Mouse (Mus musculus): Measurements from ENCODE around the gene Dusp5.
"Not testable (repeated sequence)": the region's sequence is repeated elsewhere in the genome, so short reads cannot be mapped to it uniquely, and the experiment has no call there.

The Dusp5 gene

GRCm38 (mm10) chr19:53528752-53529454, at the start of gene Dusp5:
TSS of gene Dusp5 (plus strand) at chr19:53529109.
- DNase-seq (ENCODE audit: low spot score in 2 of 2) = peak; percentile 88 to 96

DNA sequence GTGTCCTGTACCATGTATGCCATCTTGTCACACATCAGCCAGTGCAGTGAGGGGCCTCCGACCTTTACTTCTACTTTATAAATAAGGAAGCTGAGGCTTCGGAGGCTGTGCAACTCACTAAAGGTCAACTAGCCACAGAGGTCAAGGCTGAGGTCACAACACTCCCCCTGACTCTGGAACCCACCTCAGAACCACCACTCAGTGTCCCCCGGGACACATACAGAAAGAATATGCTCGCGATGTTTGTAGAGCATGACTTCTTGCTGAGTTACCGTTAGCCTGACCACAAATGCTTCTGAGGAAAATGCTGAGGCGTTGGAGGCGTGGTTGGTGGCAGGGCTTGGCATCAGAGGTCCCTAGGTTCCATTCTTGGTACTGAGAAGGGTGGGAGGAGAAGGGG, 49.3 kb upstream of the Dusp5 start:
- DNase-seq (ENCODE audit: low spot score in 2 of 2) = no peak

DNA sequence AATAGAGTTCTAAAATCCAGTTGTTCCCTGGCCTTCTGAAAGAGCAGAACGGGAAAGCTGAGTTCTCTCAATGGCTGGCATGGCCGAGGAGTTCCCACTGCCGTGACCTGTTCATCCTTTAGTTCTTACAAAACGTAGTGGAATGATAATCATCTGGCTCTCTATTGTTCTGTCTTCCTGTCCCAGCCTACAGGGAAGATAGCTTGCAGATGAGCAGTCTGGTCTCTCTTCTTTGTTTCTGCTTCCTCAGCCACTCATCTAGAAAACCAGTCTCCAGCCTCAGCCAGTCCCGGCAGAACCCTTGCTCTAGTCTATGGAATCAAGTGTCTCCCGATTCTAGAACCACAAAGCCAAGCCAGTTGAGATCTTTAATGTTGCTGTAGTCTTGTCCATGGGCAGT, 46.8 kb upstream of the Dusp5 start:
- DNase-seq (ENCODE audit: low spot score in 2 of 2) = no peak

- no peak for DNase-seq (ENCODE audit: low spot score in 2 of 2)
Measured at GRCm38 (mm10) chr19:53482527-53482926, 46.4 kb upstream of the Dusp5 start.

DNA sequence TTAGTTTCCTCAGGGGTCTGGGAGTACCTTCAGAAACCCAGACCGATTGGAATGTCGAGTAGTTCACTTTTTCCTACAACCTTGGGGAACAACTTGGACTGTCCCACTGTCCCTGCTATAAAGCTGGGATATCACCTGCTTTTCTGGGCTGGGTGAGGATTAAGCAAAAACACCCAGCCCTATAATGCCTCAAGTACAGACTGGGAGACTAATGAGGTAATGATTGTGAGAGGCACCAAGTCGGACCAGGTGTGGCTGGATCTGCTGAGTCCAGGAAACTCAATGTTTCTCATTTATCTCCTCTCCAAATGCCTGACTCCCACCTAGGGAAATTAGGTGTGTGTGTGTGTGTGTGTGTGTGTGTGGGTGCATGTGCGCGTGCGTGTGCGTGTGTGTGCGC, 44.9 kb upstream of the Dusp5 start:
- DNase-seq (ENCODE audit: low spot score in 2 of 2) = no peak

- no peak for DNase-seq (ENCODE audit: low spot score in 2 of 2)
Measured at GRCm38 (mm10) chr19:53484918-53485317, 44.0 kb upstream of the Dusp5 start.

- no peak for DNase-seq (ENCODE audit: low spot score in 2 of 2)
Measured at GRCm38 (mm10) chr19:53489187-53489586, 39.7 kb upstream of the Dusp5 start.

- DNase-seq (ENCODE audit: low spot score in 2 of 2) = no peak
Measured at GRCm38 (mm10) chr19:53489910-53490309, 39.0 kb upstream of the Dusp5 start.

DNA sequence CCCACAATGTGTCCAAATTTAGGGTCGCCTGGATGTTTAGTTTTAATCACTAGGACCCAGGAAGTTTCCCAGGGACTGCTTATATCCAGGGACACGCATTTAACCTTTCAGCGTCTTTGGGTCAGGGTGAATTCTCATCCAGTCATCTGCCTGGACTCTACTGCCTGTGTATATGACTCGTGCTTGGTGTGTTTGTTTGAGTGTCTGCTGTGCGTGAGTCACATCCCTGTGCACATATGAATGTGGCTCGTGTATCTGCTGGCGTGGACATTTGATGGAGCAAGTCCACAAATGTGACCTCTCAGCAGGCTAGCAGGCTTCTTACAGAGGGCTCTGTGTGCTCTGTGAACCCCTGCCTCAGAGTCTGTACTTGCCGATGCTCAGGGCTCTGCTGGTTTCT, 38.0 kb upstream of the Dusp5 start:
- DNase-seq (ENCODE audit: low spot score in 2 of 2) = no peak

- no peak for DNase-seq (ENCODE audit: low spot score in 2 of 2)
Measured at GRCm38 (mm10) chr19:53492528-53492927, 36.4 kb upstream of the Dusp5 start.

- no peak for DNase-seq (ENCODE audit: low spot score in 2 of 2)
Measured at GRCm38 (mm10) chr19:53493866-53494265, 35.0 kb upstream of the Dusp5 start.

- DNase-seq (ENCODE audit: low spot score in 2 of 2) = no peak
Measured at GRCm38 (mm10) chr19:53497910-53498309, 31.0 kb upstream of the Dusp5 start.

DNA sequence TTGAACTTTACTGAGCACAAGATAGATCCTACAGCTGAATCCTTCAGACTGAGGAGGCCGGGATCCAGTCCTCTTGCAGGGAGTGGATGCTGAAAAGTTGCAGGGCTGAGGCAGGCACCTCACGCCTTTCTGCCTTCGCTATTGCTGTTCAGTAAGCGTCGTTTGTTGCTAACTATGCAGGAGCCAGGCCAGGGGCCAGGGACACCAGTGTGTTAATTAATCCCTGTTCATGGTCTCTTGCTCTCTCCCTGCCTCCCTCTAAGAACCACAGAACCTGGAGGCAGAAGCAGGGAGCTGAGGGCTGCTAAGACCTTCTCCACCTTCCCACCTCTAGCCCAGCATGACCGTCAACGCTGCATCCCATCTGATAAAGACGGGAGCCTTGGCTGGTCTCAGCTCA, 29.9 kb upstream of the Dusp5 start:
- no peak for DNase-seq (ENCODE audit: low spot score in 2 of 2)

- DNase-seq (ENCODE audit: low spot score in 2 of 2) = no peak
Measured at GRCm38 (mm10) chr19:53499451-53499940, 29.4 kb upstream of the Dusp5 start.

GRCm38 (mm10) chr19:53500298-53501006, 28.5 kb upstream of the Dusp5 start:
- peak in 1 of 2 experiments; percentile 49 for DNase-seq (ENCODE audit: low spot score in 2 of 2)

GRCm38 (mm10) chr19:53501239-53501638, 27.7 kb upstream of the Dusp5 start:
- not testable (repeated sequence) for DNase-seq (ENCODE audit: low spot score in 2 of 2)

- no peak for DNase-seq (ENCODE audit: low spot score in 2 of 2)
Measured at GRCm38 (mm10) chr19:53501765-53502164, 27.1 kb upstream of the Dusp5 start.

- DNase-seq (ENCODE audit: low spot score in 2 of 2) = peak; percentile 54 to 69
Measured at GRCm38 (mm10) chr19:53502891-53503371, 26.0 kb upstream of the Dusp5 start.

DNA sequence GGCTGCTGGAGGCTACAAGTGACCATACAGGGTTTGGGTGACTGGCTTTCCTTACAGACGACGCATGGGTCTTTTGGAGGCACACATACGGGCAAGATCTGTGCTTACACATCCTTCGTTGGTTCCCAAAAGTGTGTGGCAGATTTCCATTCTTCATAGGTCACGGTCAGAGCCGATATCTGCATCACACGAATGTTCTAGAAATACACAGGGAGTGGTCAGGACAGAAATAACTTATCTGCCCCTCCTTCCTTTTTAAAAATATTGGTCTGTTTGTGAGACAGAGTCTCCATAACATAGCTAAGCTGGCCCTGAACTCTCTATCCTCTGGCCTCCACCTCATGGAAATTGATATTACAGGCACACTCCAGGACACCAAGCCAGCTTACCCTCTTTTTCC, 24.7 kb upstream of the Dusp5 start:
- no peak for DNase-seq (ENCODE audit: low spot score in 2 of 2)

DNA sequence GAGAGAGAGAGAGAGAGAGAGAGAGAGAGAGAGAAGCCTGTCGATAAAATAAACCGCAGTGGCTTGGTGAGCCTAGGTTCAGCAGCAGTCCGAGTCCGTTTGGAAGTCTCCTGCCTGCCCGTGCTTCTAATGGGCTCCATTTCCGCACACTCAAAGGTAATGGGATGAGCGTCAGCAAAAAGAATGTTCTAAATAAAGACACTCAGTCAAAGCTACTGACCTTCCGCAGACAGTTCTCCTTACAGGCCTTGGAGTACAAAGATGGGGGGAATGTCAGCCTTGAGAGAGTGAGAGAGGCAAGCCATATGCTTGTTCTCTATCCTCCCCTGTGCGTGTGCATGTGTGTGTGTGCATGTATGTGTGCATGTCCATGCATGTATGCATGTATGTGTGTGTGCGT, 23.2 kb upstream of the Dusp5 start:
- DNase-seq (ENCODE audit: low spot score in 2 of 2) = no peak

- peak in 1 of 2 experiments; percentile 38 for DNase-seq (ENCODE audit: low spot score in 2 of 2)
Measured at GRCm38 (mm10) chr19:53507497-53507896, 21.4 kb upstream of the Dusp5 start.

DNA sequence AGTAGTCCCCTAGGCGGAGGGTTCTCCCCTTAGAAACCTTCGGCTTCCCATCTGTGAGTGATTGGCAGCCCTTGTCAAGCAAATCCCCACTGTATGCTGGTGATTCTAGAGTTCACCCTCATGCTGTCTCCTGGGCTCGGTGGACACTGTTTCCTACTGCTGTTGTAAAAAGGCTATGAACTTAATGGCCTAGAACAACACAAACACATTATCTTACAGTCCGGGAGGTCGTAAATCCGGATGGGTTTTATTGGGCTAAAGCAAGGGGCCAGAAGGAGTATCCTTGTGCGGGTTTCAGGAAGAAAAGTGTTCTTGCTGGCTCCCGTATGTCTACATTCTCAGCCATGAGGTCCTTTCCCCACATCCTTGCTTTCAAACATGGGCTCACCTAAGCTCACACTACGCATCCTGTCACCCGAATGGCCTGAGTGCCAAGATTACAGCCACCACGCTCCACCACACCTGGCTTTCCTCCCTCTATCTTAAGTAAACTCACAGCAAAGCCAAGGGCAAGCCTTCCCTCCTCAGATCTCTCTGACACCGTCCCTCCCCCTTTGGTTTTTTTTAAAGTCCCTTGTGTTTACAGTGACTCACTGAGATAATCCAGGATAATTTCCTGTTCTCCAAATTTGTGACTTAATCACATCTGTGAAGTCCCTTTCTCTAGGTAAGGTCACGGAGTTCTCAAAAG, 17.5 kb upstream of the Dusp5 start:
- DNase-seq (ENCODE audit: low spot score in 2 of 2) = no peak
